Mouse (Mus musculus) liver, embryonic 14.5 days (tissue): ENCODE data around the gene Dntt.

Source experiments
- CTCF ChIP-seq: IDR thresholded peaks from 2 replicates; pipeline ENCODE4 v1.5.1; 2016; ENCODE audit warnings: antibody characterized with exemption, low read depth, control low read depth
- EP300 ChIP-seq: IDR thresholded peaks from 2 replicates; pipeline ENCODE4 v1.6.1; 2016; ENCODE audit warnings: antibody characterized with exemption, low read depth

- TF ChIP-seq CTCF (no peak), EP300 (no peak)
These were observed at the start of gene Dntt for GRCm38 (mm10) chr19:41029219-41029618.
